Mouse (Mus musculus) mouse trophoblast stem cell (cell line): ENCODE measurements at regions not wholly inside any gene's neighbourhood (a gene's known extent, or its start where the extent isn't known, plus 50 kb on each side); places are given as distances from the start of the nearest gene placed in this dataset.

Experiments
- in situ Hi-C, 2 experiments: fragments of 300-500 bp; cut with MseI, MboI; formaldehyde crosslinking; loops; 2 replicates in 1 of 2; 3 replicates in 1 of 2; pipeline ENCODE4 v1.15.1; 2025

- in situ Hi-C loops: no loop called here
Observed at GRCm38 (mm10) chr12:58901931-58902330, 109.9 kb downstream of the Sec23a start.

GRCm38 (mm10) chr12:58875808-58876207, 136.0 kb downstream of the Sec23a start:
- in situ Hi-C loops: no loop called here

DNA sequence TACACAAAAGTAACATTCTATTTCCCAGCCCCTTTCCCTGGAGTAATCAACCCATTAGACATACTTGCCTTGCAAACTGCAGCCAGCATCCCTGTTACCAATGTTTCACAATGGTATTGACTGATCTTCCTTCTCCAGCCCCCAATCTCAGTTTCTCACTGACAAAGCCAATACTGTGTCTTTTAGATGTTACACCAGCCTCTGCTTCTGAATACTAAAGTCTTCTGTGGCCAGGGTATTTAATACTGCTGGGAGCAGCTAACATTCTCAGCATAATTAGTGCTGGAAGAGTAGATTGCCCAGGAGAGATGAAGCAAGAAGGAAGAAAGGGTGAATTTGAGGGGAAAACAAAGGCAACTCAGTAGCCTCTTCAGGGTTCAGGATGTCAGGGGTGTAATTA, 139.4 kb downstream of the Sec23a start:
- in situ Hi-C loops: no loop called here

GRCm38 (mm10) chr12:58856498-58856897, 155.3 kb downstream of the Sec23a start:
- in situ Hi-C loops: no loop called here

DNA sequence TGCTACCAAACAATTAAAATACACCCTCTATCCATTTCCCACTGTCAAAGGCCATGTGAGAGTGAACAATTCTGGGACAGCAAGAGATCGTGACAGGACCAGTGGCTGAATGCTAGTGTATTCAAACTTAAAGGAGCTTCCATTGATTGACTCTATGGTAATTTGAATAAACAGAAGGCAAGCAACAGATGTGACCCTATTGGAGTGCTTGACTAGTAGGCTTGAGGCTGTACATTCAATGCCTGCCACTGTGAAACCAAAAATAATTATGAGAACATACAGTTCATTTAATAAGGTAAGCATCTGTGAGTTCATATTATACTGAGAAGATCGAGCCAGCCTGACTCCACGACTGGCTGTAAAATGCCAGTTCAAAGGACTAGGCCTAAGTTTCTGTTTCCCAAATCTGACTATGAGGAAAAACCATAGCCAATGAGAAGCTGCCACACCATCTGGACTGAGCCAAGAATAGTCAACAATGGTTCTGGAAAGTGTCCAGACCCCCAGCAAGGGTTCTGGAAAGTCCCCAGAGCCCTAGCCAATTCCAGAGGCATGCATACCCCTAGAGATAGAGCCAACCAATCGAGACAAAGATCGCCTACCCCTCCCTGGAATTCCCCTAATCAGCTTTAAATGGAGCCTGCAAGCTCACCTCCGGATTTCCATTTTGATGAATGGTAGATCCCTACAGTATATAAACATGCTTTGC, 160.0 kb downstream of the Sec23a start:
- in situ Hi-C loops: no loop called here

GRCm38 (mm10) chr12:58829656-58830055, 182.2 kb downstream of the Sec23a start:
- in situ Hi-C loops: no loop called here

DNA sequence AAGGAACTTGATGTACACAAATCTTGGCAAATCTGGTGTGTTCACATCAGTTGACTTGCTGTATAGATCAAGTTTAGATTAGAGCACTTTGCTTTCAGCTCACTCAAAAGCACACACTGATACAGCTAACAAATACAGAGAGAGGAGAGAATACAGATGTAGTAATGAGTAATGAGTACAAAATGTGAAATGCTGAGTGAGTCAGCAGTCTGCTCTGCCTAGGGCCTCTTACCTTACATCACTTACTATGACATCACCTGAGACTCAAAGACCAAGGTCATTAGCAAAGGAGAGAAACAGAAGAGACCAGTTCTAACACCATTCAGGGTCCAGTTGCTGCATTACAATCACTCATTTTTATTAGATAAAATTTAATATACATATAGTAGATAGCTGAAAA, 184.0 kb downstream of the Sec23a start:
- in situ Hi-C loops: no loop called here

DNA sequence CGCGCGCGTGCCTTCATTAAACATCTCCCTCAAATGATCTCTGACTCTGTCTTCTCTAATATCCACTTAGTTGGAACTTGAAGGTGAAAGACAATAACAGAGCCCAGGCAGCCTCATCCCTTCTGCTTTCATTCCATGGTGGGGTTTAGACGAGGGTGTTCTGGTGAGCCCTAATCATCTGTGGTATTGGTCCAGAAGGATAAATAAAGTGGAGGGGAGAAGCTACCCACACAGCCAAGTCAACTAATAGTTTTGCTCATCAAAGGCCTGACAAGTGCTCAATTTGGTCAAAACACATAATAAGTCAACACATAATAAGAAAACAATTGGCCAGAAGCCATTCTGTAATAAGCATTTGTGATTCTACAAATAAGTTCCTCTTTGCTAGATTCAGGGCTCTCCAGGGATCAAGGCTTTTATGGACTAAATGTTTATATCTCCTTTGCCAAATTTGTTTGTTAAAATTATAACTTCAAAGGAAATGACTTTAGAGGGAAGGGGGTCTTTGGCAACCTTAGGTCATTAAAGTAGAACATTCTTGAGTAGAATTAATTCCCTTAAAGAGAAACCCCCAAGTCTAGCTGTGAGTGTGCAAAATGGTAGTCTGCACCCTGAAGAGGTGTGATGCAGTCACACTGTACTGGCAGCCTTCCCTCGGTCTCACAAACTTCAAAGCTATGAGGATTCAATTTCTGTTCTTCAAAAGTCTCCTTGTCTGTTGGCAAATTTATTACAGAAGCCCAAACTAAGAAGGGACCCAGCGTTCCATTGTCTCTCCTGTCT, 186.5 kb downstream of the Sec23a start:
- in situ Hi-C loops: no loop called here

DNA sequence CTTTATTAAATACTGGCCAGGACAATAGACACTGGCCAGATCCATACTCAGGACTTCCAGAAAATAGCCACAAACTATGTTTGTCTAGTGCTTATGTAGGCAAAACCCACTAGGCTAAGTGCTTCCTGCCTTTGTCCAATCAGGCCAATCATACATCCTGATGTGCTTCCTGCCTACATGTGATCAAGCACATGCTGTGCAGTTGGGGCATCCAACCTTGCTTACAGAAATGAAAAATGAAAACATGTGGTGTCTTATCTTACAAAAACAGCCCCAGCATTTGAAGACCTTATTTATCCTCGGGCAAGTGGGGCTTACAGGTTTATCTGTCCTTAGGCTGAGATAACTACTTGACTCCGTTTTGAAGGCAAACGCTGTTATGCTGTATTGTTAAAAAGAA, 188.8 kb downstream of the Sec23a start:
- in situ Hi-C loops: no loop called here

GRCm38 (mm10) chr12:58804068-58804467, 207.7 kb downstream of the Sec23a start:
- in situ Hi-C loops: loop anchor here (10.0 kb wide), 1 partner anchor 59 kb away; no protein-coding TSS in a partner anchor

GRCm38 (mm10) chr12:58802410-58802809, 209.4 kb downstream of the Sec23a start:
- in situ Hi-C loops: loop anchor here (10.0 kb wide), 1 partner anchor 58 kb away; no protein-coding TSS in a partner anchor
